Mouse (Mus musculus) ES-E14 (cell line): ENCODE data around the gene Olfr586.

ENCODE experiments used
- HCFC1 ChIP-seq: IDR thresholded peaks from 2 replicates; pipeline ENCODE4 v1.6.1; 2012; ENCODE audit warnings: low read length, inconsistent platforms, borderline replicate concordance; ENCODE audit not compliant: insufficient read depth
- MAFK ChIP-seq: IDR thresholded peaks from 2 replicates; pipeline ENCODE4 v1.6.1; 2014; ENCODE audit warnings: mild to moderate bottlenecking, low read depth, low read length, inconsistent platforms; ENCODE audit not compliant: insufficient read depth
- ZC3H11A ChIP-seq: IDR thresholded peaks from 2 replicates; pipeline ENCODE4 v1.6.1; 2012; ENCODE audit warnings: low read depth, mild to moderate bottlenecking, inconsistent platforms, low read length, borderline replicate concordance
- ZNF384 ChIP-seq: IDR thresholded peaks from 2 replicates; pipeline ENCODE4 v1.6.1; 2012; ENCODE audit warnings: low read depth, low read length, inconsistent platforms

DNA sequence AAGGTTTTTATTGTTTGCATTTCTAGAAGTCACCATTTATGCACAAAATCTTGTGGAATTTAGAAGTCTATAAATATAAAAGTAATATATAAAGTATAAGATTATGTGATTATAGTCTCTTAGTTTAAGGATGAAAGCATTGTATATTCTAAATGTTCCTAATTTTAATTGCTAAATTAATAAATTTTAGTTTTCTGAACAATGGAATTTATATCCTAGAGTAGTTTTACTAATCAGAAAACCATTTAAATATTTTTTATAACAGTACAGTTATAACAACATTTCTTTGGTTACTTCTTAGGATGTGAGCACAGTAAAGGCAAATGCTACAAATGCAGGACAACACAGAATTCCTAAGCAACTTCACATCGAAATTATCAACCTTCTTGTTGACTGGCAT is 28.0 kb downstream of the Olfr586 start, which contains the start of gene Olfr585:
- TF ChIP-seq ZC3H11A (no peak), ZNF384 (no peak), MAFK (no peak), HCFC1 (no peak)
